Mouse (Mus musculus) ZHBTc4 (cell line): ENCODE measurements around the gene Chat.

Experiments
- DNase-seq: peaks from one replicate; pipeline ENCODE4 v3.0.0-alpha.2; 2011; ENCODE audit warnings: low read depth, low spot score

Chat gene

DNA sequence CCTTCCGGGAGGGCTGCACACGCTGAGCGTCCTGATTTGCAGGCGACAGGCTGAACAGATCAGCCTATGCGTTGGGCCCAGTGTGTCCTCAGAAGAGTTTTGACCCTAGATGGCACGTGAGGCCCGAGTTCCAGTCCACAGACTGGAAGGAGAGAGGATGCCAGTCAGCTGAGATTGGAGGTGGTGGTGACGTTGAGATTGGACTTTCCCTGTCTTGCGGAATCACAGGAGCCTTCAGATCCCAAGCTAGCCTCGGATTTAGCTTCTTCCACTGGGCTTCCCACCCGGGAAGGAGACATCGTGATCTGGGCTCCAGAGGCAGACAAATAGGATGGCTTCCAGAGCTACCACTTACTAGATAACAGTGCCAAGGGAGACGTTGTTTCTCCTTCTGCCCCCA, at the start of gene Chat:
TSS of gene Chat (minus strand) at position 101 of the 400 bp plus-strand sequence.
- DNase-seq, result no peak

DNA sequence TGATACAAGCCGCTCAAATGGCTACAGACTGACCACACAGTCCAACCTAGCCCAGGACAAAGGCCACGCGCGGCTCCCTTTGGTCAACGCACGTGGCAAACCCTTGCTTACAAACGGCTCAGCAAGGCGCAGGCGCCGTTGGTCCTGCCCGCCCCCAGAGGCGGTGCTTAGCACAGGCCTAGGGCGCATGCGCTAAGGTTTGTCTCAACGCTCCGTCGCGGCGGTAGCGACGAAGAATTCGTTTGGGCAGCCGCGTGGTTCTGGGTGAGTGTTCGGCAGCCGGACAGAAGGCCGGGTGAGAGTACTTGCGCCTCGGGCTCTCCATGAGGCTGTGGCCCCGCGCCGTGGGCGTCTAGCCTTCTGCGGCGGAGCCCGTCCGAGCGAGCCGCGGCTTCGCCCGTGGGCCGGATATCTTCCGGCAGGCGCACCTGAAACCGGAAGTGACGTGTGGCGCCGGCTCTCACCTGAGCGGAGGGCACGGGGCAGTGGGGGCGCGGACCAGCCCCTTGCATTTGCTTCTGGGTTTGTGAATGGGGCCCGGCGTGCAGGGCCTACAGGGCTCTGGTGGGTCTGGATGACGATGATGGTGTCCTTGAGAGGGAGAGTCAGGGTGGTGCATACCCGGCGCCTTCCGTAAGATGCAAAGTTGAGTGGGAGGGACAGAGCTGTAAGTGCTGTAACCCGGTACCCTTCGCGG, 47.7 kb upstream of the Chat start, which contains the start of gene Ercc6:
TSS of gene Ercc6 (plus strand) at position 186 of the 697 bp plus-strand sequence.
- DNase-seq, result peak; percentile 95

DNA sequence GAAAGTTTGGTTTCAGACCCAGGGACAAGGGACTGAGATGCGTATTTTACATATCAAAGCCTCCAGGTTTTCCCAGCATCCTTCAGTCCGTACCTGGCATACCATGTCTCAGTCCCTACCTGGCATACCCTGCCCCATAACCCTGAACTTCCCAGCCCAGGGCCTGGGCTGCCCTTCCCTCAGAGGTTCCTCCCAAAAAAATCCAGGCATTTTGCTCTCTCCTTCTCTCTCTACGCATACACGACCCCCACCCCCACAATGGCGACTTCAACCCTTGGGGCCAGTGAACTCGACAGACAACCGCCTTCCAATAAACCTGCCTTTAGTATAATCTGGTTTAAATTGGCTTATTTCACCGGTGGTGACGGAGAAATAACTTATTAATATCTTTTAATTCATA, 47.1 kb upstream of the Chat start:
- DNase-seq, result no peak

DNA sequence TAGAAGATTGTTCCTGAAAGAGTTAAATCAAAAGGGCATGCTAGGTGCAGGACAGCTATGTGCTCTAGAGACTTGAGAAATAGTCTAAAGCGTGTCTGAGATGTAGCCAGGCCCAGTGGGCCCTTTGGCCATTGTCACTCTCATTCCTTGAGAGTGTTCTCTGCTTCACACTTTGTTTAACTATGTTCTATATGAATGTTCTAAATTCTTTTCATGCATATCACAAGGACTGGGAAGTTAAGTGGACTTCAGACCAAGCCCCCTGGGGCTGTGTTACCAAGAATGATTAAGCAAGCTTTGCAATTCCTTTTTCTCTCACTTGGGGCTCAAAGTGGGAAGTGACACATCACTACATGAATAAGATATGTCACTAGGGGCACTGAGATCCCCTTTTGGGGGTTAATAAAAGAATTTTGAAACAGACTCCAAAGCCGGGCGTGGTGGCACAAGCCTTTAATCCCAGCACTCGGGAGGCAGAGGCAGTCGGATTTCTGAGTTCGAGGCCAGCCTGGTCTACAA, 43.7 kb upstream of the Chat start:
- DNase-seq, result no peak

DNA sequence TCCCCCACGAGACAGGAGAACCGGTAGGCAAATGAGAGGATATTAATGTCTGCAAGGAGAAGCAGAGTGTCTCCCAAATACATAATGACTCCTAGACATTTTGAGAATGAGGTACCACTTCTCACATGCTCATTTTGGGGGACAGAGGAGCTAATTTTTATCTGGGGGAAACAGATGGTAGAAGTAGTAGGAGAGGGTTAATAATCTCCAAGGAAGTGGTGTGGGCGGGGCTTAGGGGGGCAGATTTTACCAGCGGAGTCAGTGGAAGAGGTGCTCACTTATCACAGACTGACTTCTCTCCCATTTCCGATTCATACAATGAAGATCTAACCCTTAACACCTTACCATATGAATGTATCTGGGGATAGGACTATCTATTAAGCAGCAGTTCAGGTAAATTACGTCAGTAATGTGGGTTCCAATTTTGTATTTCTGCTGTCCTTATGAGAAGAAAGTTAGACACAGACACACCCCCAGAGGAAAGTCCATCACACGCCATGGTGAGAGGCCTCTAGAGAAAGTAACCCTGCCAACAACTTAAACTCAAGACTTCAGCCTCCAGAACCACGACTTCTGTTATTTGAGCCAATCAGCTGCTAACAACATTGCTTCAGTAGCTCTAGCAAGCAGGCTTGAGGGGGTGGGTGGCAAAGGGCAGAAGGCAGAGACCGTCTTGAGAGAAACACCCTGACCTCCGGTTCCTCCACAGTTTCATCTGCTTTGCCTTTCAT, 42.5 kb upstream of the Chat start:
- no peak for DNase-seq

DNA sequence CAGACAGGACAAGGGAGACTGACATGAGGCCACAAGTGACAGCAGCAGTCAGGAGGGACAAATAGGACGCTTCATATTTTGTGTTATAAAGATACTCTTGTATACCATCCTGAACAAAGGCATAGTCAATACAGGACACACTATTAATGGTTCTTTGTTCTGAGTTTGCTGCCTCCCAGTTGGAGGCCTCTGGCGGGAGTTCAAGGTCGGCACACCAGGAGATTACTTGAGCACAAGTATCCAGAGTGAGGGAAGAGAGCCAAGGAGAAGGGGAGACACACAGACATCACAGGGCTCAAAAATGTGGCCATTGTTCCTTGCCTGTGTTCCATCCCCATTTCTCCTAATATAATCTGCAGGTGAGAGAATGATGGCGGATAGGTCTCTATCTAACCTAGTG, 41.4 kb upstream of the Chat start:
- peak; percentile 21 for DNase-seq

DNA sequence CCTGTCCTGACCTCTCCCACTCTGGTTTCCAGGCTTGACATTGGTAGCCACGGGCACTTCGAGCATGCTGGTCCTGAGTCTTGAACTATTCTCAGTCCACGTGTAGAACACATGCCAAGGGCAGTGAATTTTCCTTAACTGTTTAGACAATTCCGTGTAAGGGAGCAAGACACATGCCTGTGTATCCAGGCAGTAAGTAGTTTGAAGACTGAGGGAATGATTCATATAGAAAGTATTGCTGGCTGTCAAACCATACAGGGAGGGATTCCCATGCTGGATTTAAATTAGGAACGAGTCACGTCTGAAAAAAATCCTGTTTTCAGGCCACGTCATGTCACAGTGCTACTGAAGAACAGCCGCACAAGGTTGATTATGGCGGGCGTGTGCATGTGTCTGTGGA, 40.5 kb upstream of the Chat start:
- DNase-seq, result no peak

DNA sequence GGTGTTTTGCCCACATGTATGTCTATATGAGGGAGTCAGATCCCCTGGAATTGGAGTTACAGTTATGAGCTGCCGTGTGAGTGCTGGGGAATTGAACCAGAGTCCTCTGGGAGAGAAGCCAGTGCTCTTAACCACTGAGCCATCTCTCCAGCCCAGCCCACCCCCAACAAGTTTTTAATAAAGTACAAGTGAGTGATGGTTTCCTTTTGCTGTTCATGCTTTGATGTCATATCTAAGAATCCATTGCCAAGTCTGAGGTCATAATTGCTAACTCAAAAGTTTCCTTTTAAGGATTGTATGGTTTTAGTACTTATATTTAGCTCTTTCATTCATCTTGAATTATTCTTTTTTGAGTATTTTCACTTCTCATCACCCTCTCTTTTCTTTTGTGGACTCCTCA, 38.1 kb upstream of the Chat start:
- DNase-seq, result no peak

DNA sequence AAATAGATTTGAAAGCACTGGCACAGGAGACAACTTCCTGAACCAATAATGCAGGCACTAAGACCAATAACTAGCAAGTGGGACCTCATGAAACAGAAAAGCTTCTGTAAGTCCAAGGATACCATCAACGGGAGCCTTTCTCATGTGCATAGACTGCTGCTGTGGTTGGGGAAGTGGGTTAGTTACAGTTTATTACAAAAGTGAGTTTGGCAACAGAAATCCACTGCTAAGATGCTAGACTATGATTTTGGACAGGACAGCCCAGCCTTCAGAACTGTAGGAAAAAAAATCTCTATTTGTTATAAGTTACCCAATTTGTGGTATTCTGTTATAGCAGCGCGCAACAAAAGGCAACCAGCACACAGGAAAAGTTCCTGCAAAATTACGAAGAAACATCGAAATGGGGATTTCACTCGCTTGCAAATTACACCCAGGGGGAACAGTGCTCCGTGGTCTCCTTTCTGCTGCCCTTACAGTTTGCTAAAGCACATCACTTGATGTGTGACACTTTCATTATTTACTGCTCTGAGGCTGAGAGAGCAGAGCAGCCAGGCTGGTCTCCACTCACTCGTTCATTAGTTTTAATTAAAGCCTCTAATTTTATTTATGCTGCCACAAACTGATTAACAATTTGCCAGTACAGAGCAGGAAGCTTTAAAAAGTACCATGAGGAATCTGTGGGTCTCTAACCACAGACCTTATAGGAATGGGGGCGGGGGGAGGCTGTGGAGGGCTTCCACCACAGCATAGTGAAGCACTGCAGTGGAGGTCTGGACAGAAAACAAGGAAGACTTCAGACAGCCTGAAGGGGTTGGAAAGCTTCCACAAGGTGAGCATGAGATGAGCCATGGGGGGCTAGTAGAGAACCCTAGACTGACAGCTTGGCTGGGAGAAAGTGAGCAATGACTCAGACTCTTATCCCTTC, 37.2 kb upstream of the Chat start:
- no peak for DNase-seq

DNA sequence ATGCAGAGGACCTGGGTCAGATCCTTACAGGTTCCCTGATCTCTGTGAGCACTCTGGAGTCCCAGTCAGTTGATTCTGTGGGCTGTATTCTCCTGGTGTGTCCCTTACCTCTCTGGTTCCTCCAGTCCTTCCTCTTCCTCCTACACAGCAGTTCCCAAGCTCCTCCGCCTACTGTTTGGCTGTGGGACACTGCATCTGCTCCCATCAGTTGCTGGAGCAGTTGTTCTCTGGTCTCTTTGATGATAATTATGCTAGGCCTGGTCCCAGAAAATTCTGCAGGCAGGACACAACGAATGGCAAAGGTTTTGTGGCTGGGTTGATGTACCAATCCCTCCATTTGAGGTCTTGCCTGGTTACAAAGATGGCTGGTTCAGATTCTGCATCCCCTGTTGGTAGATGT, 35.5 kb upstream of the Chat start:
- no peak for DNase-seq

DNA sequence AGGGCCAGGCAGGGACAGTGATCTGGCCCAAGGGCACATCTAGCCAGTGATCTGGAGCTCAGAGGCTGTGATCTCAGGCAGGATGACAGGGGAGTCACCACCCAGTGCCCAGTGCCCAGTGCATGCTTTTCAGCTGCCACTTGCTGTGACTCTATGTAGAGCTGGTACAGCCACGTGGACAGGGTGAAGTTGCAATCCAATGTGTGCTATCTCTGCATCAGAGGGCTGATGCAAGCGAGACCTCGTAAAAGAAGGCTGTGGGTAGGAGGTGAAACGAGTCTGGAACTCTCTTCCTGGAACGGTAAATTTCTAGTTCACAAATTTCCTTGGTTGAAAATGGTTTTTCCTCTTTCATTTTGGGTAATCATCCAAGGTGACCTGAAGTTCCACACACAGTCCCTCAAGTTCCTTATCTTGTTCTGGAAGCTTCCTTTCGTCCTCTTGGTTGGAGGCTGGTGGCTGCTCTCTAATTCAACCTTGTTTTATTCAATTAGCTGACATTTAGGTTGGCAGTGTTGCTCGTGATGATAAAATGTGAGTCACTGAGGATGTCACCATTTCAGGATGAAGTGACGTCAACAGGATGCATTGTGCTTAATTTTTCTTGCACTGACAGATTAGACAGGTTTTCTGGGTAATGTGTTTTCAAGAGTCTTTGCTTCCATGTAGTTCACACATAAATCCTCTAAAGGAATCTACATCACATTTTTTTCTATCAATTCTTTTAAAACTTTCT, 30.5 kb upstream of the Chat start:
- no peak for DNase-seq

DNA sequence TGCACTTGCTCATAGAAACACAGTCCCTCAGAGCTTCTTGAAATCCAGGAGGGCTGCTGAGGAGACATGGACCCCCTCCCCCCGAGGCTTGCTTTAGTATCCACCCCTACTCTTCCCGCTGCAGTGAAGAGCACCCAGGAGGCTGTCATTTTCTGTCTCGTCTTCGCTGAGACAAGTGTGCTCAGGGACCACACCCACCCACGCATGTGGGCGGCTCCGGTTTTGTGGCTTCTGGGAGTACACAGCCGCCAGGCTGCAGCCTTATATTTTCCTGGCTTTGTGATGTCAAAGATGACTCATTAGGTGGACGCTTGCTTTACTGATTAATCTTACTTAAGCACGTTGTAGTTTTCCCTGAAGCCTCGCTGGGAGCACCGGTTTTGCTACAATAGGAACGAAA, 26.7 kb upstream of the Chat start:
- DNase-seq, result peak; percentile 27

DNA sequence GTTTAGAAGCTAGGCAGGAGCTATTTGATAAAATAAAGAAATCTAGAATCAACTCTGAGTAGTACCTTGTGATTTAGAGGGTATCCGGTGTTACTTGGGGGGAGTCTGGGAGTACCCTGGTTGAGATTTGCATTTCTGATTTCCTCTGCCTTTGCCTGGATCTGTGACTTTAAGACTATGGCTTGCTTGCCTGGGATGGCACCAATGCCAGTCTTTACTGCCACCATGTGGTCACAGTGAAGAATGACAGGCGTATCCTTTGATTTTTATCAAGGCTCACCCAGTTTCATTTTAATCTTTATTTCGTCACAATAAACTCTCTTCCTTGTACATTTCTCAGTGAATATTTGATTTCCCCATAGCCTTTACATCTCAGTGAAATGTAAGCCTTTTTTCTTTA, 16.3 kb upstream of the Chat start:
- DNase-seq, result peak; percentile 58

DNA sequence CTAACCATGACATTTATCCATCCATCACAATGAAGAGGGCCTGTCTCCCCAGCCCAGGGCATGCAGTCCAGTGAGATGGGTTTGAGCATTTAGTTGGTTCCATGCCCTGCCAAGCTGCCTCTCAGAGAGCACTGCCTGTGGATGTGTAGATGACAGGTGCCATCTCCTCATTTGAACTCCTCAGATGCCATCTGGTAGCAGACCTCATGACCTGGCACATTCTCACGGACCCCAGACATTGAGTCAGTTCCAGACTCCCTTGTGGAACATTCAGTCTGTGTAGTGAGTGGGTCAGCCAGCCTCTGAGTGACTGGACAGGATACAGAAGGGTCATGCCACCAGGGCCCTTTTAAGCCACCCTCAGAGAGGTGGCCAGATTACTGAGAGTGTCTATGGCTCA, 11.8 kb upstream of the Chat start:
- DNase-seq, result no peak

DNA sequence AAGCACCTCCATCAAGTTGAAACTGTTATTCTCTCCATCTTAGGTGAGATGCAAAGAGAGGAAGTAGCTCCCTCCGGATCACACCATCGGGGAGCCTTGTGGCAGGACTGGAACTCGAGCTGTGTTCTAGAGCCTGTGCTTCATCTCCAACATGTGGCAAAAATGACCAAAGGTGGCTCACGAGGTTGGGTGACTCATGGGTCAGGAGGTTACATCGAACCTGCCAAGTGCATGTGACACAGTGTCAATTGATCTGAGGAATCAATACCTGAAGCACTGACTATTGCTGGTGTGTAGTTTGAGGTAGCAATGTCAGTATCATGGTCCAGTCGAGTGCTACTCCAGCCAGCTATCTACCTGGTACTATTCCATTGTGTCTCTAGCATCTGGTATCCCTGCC, 10.8 kb upstream of the Chat start:
- no peak for DNase-seq

DNA sequence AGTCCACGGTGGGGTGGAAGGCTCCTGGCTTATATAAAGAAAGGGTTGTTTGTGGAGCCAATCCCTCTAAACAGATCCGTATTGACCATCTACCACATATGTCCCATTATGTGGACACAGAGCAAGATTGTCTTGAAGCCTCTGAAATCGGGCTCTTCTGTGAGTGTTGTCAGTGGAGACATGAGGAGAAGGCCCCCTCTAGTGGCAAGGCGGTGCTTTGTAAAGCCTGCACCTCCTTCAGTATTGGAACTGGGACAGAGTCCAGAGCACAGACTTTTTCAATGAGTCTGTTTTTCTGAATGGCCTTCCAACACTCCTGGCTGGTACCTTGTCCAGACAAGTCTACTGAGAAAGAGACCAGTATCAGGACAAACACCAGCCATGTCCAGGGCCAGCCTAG, 7.2 kb upstream of the Chat start:
- DNase-seq, result peak; percentile 77

DNA sequence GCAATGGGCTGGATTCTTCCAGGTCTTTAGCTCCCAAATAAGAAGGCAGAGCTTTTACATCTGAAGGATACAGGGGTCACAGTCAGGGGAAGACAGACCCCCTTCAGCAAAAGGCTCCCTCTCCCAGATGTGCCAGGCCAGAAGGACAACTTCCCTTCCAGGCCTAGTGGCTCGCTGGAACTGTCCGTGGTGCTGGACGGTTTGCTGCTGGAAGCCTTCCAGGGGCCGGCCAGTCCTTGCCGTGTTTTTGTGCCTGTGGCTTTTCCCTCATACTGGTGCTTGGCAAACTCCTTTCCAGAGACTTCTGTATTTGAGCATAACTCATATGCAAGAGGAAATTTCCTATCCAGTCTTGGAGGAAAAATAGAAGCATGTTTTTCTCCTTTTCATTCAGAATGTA, 1.8 kb upstream of the Chat start:
- DNase-seq, result peak; percentile 60

DNA sequence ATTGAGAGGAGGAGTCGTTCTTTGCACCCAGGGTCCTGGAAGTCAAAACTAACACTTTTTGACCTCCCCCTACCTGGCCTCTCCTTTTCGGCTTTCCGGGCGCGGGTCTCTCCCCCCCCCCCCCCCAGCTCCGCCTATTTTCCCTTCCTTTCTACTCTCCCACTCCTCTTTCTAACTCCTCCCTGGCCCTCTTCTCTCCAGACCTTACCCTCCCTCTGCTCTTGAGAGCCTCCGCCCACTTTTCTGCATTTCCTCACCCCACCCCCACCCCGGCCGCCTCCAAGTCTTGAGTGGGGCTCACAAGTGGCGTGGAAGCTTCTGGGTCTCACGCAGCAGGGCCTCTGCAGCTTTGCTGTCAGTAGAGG, 301 bp downstream of the Chat start:
- peak; percentile 49 for DNase-seq

DNA sequence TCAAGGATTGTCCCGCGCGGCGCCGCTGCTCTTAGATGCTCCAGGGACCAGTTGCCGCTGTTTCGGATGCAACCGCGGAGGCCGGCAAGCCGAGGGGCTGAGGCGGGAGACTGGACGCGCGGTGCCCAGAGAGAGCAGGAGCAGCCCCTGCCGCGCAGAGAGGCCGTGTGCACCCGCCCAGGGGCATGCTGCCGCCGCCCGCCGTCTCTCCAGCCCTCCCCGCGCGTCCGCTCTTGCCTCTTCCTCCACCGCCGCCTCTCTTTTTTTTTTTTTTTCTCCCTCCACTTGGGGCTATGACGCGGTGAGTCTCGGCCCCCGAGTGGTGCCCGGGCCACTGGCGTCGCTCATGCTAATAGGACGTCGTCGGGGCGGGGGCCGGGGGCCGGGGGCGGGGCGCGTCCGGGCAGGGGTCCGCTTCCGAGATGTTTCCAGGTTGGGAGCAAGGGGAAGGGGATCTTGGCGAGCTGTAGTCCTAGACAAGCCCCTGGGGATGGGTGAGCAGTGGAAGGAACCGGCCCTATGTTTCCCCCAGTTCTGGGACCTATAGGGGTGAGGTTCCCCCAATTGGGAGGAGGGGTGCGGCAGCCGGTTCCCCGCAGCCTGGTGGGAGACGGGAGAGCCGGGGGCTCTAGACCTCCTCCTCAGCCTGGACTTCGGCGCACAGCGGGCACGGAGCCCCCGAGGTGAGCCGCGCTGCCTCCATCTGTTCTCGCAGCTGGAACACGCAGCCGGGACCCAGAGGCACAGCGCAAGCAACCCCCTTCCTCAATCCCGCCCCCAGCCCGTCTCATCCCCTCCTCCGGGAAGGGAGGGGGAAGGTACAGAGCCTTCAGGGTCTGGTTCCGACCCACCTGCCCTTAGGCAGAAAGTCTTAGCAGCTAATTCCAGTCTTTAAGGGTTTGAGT, 936 bp downstream of the Chat start, which contains the start of gene Slc18a3:
TSS of gene Slc18a3 (minus strand) at position 250 of the 905 bp plus-strand sequence.
- DNase-seq, result peak; percentile 59
